Mouse (Mus musculus): ENCODE data around the gene Hook2. TPM values are rescaled to one million over a fixed set of nuclear protein-coding genes. Genes with fewer than 3 reads are reported as not detected.

Hook2 gene
- total RNA-seq, 2 experiments from 2014 or later = 1.6 to 2.0 TPM

DNA sequence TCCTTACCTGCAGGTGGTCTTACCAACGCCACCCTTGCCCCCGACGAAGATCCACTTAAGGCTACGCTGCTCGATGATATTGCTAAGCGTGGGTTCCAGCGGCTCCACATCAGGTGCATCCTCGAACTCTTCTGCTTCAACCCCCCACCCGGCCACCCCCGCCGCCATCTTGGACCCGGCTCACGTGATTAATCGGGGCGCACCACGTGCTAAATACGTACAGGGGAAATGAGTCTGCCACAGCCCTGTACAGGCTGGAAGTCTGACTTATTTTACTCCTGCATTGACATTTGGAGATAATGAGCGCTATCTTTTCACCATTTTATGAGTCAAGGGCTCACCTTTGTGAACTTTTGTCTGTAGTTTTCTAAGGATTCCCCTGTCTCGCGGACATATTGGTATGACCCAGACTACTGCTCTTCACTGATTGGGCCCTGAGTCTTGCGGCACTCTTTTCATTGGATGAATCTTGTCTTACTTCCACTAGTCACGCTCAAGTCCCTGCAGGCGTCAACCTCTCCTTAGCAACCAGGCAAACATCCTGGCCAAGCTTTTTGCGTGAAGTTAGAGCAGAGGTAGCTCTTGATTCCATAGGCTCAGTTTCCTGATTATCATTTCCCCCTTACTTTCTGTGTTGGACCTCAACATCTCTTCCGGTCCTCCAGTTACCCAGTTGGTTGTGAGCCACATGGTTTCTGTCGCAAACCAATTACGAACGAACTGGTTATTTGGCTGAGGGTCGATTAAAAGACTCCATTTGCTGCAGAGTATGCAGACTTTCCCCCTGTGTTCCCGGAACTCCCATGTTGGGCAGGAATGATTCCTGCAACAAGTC, 34.9 kb downstream of the Hook2 start, which contains the start of gene Asna1:
Asna1 (minus strand) TSS at position 184 of the 835 bp plus-strand sequence.
- DNase-seq = peak; percentile 80 to 84
- intact Hi-C loops (cut with DNase I) = no loop called here

DNA sequence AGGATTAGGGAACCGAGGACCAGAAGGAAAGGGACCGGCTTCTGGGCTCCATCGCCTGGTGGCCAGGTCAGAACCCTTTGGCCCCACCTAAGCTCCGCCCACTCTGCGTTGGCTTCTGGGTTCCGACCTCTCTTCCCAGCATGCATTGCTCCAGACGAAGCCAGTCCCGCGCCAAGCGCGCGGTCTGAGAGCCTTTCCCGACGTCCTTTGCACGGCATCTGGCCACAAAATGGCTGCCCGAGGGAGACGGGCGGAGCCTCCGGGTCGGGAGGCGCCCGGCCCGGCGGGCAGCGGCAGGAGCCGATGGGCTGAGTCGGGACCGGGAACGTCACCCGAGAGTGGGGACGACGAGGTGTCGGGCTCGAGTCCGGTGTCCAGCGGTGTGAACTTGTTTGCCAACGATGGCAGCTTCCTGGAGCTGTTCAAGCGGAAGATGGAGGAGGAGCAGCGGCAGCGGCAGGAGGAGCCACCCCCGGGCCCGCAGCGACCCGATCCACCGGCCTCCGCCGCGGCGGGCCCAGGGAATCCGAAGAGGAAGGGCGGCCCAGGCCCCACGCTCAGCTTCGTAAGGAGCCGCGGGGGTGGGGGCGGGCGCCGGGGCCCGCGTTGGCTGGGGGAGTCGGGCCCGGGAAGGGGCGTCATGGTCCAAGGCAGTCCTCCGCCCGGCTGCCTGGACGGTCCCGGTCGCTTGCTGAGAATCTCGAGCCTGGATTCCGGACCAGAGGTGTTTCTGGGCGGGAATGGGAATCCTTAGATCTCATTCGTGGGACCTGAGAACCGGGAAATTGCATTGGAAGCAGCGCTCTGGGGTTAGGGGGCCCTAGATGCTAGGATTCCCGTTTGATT, 36.5 kb downstream of the Hook2 start, which contains the start of gene Trir:
Trir (plus strand) TSS at position 154 of the 846 bp plus-strand sequence.
- intact Hi-C loops (cut with DNase I) = no loop called here
- peak; percentile 97 to 98 for DNase-seq

GRCm38 (mm10) chr8:85027516-85027855, 37.1 kb downstream of the Hook2 start:
- intact Hi-C loops (cut with DNase I) = no loop called here
- DNase-seq = no peak

GRCm38 (mm10) chr8:85027922-85028321, 37.5 kb downstream of the Hook2 start:
- DNase-seq = no peak
- intact Hi-C loops (cut with DNase I) = no loop called here

- DNase-seq = no peak
- intact Hi-C loops (cut with DNase I) = no loop called here
Measured at GRCm38 (mm10) chr8:85029271-85029670, 38.9 kb downstream of the Hook2 start.

DNA sequence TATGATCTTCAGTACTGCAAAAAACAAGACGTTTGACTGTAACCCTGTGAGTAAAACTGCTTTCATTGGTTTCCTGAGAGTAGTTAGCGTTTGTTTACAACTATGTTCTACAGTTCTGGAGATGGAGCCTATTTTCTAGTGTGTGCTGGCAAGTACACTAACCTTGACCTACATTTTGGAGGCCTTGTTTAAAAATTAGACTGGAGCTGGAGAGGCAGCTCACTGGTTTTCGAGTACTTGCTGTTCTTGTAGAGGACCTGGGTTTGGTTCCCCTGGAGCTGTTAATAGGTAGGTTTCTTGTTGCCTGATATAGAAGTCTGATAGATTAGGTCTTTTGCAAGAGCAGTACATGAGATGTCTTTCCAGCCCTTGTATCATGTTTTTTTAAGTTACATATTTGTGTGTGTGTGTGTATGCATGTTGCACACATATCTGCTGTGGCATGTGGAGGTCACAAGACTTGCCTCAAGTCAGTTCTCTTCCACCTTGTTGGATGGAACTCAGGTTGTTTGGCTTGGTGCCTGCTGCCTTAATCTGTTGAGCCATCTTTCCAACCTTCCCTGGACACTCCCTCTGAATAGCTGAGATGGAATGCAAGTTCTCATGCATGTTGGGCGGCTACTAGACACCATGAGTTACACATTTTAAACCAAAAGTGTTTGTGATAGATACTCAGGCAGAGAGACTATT, 42.4 kb downstream of the Hook2 start:
- DNase-seq = no peak
- intact Hi-C loops (cut with DNase I) = no loop called here

DNA sequence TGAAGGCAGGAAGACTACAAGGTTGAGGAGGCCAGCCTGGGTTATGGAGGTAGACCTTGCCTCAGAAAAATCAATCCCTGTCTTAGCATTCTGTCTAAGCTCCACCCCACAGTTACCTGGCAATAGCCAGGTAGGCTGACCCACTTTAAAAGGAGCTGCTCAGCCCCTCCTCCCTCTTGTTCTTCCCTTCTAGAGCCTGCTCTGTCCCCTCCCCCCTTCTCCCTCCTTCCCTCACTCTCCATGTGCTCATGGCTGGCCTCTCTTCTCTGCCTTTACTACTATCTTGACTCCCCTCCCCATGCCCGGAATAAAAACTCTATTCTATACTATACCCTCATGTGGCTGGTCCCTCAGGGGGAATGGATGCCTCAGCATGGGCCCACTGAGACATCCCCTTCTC, 43.5 kb downstream of the Hook2 start:
- intact Hi-C loops (cut with DNase I) = no loop called here
- no peak for DNase-seq

GRCm38 (mm10) chr8:85034764-85035163, 44.4 kb downstream of the Hook2 start:
- peak; percentile 69 to 74 for DNase-seq
- intact Hi-C loops (cut with DNase I) = no loop called here

GRCm38 (mm10) chr8:85035165-85035727, 44.8 kb downstream of the Hook2 start:
- no peak for DNase-seq
- intact Hi-C loops (cut with DNase I) = no loop called here

DNA sequence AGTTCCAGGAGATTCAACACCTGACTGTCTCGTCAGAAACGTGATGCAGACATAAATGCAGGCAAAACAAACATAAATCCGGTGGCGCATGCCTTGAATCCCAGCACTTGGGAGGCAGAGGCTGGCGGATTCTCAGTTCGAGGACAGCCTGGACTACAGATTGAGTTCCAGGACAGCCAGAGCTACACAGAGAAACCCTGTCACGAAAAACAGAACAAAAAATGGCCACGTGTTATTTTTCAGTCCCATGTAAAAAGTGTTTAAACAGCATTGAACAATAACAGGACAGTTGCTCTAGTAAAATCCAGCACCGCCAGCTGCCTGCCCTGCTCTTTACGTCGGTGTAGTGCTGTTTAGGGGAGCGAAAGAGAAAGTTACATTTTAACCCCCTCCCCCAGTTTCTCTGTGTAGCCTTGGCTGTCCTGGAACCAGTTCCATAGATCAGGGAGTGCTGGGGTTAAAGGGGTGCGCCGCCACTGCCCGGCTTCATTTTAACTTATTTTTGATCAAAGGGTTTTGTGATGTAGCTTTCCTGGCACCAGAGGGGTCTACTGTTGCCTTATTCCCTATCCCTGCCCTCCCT, 45.4 kb downstream of the Hook2 start:
- peak in 1 of 2 experiments; percentile 23 for DNase-seq
- intact Hi-C loops (cut with DNase I) = no loop called here

- no peak for DNase-seq
- intact Hi-C loops (cut with DNase I) = no loop called here
Measured at GRCm38 (mm10) chr8:85036381-85036717, 45.9 kb downstream of the Hook2 start.

DNA sequence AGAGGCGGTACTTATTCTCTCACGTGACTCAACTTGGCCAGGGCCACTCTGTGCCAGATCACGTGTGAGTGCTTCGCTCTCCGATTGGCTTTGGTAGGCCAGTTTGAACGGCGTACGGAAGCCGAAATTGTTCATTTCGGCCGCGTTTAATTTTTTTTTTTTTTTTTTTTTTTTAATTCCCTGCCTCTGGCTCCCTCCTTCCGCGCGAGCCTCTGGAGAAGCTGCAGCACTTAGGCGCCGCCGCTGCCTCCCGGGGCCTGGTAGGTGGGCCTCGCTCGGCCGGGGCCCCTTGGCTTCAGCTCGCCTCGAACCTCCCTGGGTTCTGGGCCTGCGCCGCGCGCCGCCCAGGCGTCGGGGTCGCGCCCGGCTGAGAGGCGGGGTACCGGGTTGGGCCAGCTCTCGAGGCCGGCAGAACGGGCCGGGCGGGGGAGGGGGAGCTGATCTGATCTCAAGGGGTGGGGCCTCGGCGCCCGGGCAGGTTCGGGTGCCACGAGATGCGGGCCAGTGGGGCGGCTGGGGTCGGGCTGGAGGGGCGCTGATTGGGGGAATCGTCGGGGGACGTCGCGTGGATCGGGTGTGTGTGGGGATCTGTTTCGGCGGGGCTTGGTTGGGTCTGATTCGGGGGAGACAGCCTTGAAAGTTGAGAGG, 46.4 kb downstream of the Hook2 start, which contains the start of gene Tnpo2:
Tnpo2 (plus strand) TSS at position 198 of the 648 bp plus-strand sequence.
- DNase-seq = peak; percentile 87 to 89
- intact Hi-C loops (cut with DNase I) = no loop called here

DNA sequence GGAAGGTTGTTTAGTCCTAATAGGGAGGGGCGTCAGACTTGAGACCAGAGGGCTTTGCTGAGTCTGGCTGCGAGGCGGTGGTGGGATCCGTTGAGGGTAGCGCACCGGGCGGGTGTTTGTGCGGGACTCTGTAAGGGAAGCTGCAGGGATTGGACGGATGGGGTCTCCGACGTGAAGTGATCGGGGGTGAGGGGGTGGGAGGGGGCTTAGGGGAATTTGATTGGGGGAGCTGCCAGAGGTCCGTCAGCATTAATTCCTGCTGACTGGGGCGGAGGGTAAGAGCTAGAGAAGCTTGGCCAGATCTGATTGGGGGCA, 46.9 kb downstream of the Hook2 start:
- intact Hi-C loops (cut with DNase I) = no loop called here
- no peak for DNase-seq

- DNase-seq = peak; percentile 53 to 59
- intact Hi-C loops (cut with DNase I) = no loop called here
Measured at GRCm38 (mm10) chr8:85037681-85038531, 47.5 kb downstream of the Hook2 start.

- DNase-seq = no peak
- intact Hi-C loops (cut with DNase I) = no loop called here
Measured at GRCm38 (mm10) chr8:85043619-85044018, 53.2 kb downstream of the Hook2 start.
